Mouse (Mus musculus) frontal cortex, postnatal 14 days (tissue): Measurements from ENCODE around the gene Ccdc57.

Experiments
- DNase-seq, 2 experiments: peaks; one replicate each; pipeline ENCODE4 v3.0.0; 2022; ENCODE audit warnings: low spot score in 2 of 2

The Ccdc57 gene

GRCm38 (mm10) chr11:120932564-120933398, at the start of gene Ccdc57:
Gene Ccdc57, minus strand, starts transcription at chr11:120932872.
- peak; percentile 86 to 87 for DNase-seq

GRCm38 (mm10) chr11:120982459-120982858, 49.8 kb upstream of the Ccdc57 start:
- no peak for DNase-seq

- no peak for DNase-seq
Observed at GRCm38 (mm10) chr11:120981661-120982060, 49.0 kb upstream of the Ccdc57 start.

- no peak for DNase-seq
Observed at GRCm38 (mm10) chr11:120980427-120981035, 47.9 kb upstream of the Ccdc57 start.

- DNase-seq: no peak
Observed at GRCm38 (mm10) chr11:120979711-120980426, 47.2 kb upstream of the Ccdc57 start.

GRCm38 (mm10) chr11:120973318-120973717, 40.6 kb upstream of the Ccdc57 start:
- no peak for DNase-seq

- no peak for DNase-seq
Observed at GRCm38 (mm10) chr11:120971237-120971636, 38.6 kb upstream of the Ccdc57 start.

- DNase-seq: no peak
Observed at GRCm38 (mm10) chr11:120969742-120970141, 37.1 kb upstream of the Ccdc57 start.

- DNase-seq: no peak
Observed at GRCm38 (mm10) chr11:120965587-120965986, 32.9 kb upstream of the Ccdc57 start.

GRCm38 (mm10) chr11:120964195-120965157, 31.8 kb upstream of the Ccdc57 start:
- DNase-seq: no peak

- DNase-seq: no peak
Observed at GRCm38 (mm10) chr11:120962909-120963308, 30.2 kb upstream of the Ccdc57 start.

- DNase-seq: no peak
Observed at GRCm38 (mm10) chr11:120962050-120962771, 29.5 kb upstream of the Ccdc57 start.

GRCm38 (mm10) chr11:120961594-120961993, 28.9 kb upstream of the Ccdc57 start:
- DNase-seq: no peak

- no peak for DNase-seq
Observed at GRCm38 (mm10) chr11:120960248-120960647, 27.6 kb upstream of the Ccdc57 start.

- no peak for DNase-seq
Observed at GRCm38 (mm10) chr11:120959564-120959963, 26.9 kb upstream of the Ccdc57 start.

- no peak for DNase-seq
Observed at GRCm38 (mm10) chr11:120959066-120959465, 26.4 kb upstream of the Ccdc57 start.

- DNase-seq: no peak
Observed at GRCm38 (mm10) chr11:120957731-120958257, 25.1 kb upstream of the Ccdc57 start.

GRCm38 (mm10) chr11:120957052-120957451, 24.4 kb upstream of the Ccdc57 start:
- no peak for DNase-seq

GRCm38 (mm10) chr11:120955701-120956100, 23.0 kb upstream of the Ccdc57 start:
- no peak for DNase-seq

GRCm38 (mm10) chr11:120954936-120955335, 22.3 kb upstream of the Ccdc57 start:
- no peak for DNase-seq
